Mouse (Mus musculus): ENCODE data around the gene Mrtfb. TPM values are rescaled to one million over a fixed set of nuclear protein-coding genes. Genes with fewer than 3 reads are reported as not detected.

The Mrtfb gene
- total RNA-seq (2021): 10 to 100 TPM; 23.7 to 24.0 TPM
- long read RNA-seq, experiment 1, full-length matches to known transcripts: 7 of 16 reads
- long read RNA-seq, experiment 1, partial matches to known transcripts: 5 of 16 reads
- long read RNA-seq, experiment 1, other reads (novel, unspliced or antisense): 4 of 16 reads
- long read RNA-seq, experiment 2, full-length matches to known transcripts: 1 of 6 reads
- long read RNA-seq, experiment 2, partial matches to known transcripts: 2 of 6 reads
- long read RNA-seq, experiment 2, other reads (novel, unspliced or antisense): 3 of 6 reads

GRCm38 (mm10) chr16:13255855-13256635 lies at the start of gene Mrtfb:
TSS of gene Mrtfb (plus strand) at chr16:13256481.
- peak; percentile 90 for DNase-seq (ENCODE audit: low spot score)

- no peak for DNase-seq (ENCODE audit: low spot score)
Observed at GRCm38 (mm10) chr16:13207649-13208048, 48.6 kb upstream of the Mrtfb start.

- DNase-seq (ENCODE audit: low spot score): no peak
Observed at GRCm38 (mm10) chr16:13208087-13208486, 48.2 kb upstream of the Mrtfb start.

- no peak for DNase-seq (ENCODE audit: low spot score)
Observed at GRCm38 (mm10) chr16:13212781-13213180, 43.5 kb upstream of the Mrtfb start.

- DNase-seq (ENCODE audit: low spot score): peak; percentile 76
Observed at GRCm38 (mm10) chr16:13216116-13216952, 39.9 kb upstream of the Mrtfb start.

GRCm38 (mm10) chr16:13217951-13218350 lies 38.3 kb upstream of the Mrtfb start:
- peak; percentile 64 for DNase-seq (ENCODE audit: low spot score)

GRCm38 (mm10) chr16:13221475-13221874 lies 34.8 kb upstream of the Mrtfb start:
- DNase-seq (ENCODE audit: low spot score): no peak

GRCm38 (mm10) chr16:13232043-13232442 lies 24.2 kb upstream of the Mrtfb start:
- no peak for DNase-seq (ENCODE audit: low spot score)

GRCm38 (mm10) chr16:13232912-13233802 lies 23.1 kb upstream of the Mrtfb start:
- DNase-seq (ENCODE audit: low spot score): peak; percentile 25

GRCm38 (mm10) chr16:13239039-13239438 lies 17.2 kb upstream of the Mrtfb start:
- DNase-seq (ENCODE audit: low spot score): no peak

- DNase-seq (ENCODE audit: low spot score): peak; percentile 76
Observed at GRCm38 (mm10) chr16:13239544-13239943, 16.7 kb upstream of the Mrtfb start.

- no peak for DNase-seq (ENCODE audit: low spot score)
Observed at GRCm38 (mm10) chr16:13240326-13240725, 16.0 kb upstream of the Mrtfb start.

- DNase-seq (ENCODE audit: low spot score): no peak
Observed at GRCm38 (mm10) chr16:13245658-13246057, 10.6 kb upstream of the Mrtfb start.

GRCm38 (mm10) chr16:13246855-13247254 lies 9.4 kb upstream of the Mrtfb start:
- DNase-seq (ENCODE audit: low spot score): no peak

- DNase-seq (ENCODE audit: low spot score): no peak
Observed at GRCm38 (mm10) chr16:13250061-13250460, 6.2 kb upstream of the Mrtfb start.

GRCm38 (mm10) chr16:13256667-13257527 lies 616 bp downstream of the Mrtfb start:
- DNase-seq (ENCODE audit: low spot score): peak; percentile 19

GRCm38 (mm10) chr16:13257528-13257835 lies 1.2 kb downstream of the Mrtfb start:
- no peak for DNase-seq (ENCODE audit: low spot score)

- no peak for DNase-seq (ENCODE audit: low spot score)
Observed at GRCm38 (mm10) chr16:13259026-13259425, 2.7 kb downstream of the Mrtfb start.

- DNase-seq (ENCODE audit: low spot score): no peak
Observed at GRCm38 (mm10) chr16:13266312-13266711, 10.0 kb downstream of the Mrtfb start.

GRCm38 (mm10) chr16:13267350-13267904 lies 11.1 kb downstream of the Mrtfb start:
- no peak for DNase-seq (ENCODE audit: low spot score)
